Mouse (Mus musculus): ENCODE results near the gene Ing4.
"Not testable (repeated sequence)": the region's sequence is repeated elsewhere in the genome, so short reads cannot be mapped to it uniquely, and the experiment has no call there.

Gene Ing4

GRCm38 (mm10) chr6:125040221-125040620 is 661 bp downstream of the Ing4 start:
- DNase-seq (ENCODE audit: extremely low read depth, low read depth): no peak

DNA sequence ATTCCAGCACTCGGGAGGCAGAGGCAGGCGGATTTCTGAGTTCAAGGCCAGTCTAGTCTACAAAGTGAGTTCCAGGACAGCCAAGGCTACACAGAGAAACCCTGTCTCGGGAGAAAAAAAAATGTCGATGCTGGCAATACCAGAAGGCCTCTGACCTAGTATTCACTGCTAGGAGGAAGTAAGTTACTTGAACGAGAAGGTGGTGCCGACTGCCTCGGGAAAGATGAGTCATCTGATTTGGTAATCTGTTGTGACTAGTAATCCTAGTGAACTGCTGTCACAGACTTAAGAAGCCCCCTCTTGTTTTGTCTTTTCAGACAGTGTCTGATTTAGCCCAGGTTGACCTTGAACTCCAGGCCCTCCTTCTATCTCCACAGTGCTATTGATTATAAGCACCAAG is 1.5 kb downstream of the Ing4 start:
- DNase-seq (ENCODE audit: extremely low read depth, low read depth): peak; percentile 76

DNA sequence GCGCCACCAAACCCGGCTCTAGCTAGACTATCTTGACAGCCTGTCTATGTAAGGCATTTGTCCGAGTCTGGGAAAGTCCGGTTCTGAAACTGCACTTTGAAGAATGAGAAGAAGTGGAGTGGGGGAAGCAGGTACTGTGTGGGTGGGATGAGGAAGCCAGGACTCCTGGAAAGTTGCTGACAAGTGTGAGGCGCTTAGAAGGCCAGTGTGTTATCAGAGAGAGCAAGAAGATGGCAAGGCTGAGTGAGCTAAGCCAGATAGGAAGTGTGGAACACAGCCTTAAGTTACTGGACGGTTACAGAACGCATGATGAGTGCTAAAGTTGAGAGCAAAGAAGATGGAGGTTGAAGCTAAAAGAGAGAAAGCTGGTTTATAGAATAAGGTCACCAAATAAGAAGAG is 2.5 kb downstream of the Ing4 start:
- peak; percentile 70 for DNase-seq (ENCODE audit: extremely low read depth, low read depth)

DNA sequence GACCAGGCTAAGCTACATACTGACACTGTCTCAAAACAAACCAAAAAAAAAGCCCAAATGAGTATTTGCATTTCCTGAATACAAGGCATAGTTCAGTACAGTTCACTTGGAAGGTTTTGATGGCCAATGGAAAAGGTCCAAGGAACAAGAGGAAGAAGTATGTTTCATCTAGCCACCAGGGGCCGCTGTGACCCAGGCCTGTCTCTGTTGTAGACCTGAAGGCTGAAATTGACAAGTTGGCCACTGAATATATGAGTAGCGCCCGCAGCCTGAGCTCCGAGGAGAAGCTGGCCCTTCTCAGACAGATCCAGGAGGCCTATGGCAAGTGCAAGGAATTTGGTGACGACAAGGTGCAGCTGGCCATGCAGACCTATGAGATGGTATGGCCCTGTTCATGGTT is 7.1 kb downstream of the Ing4 start:
- DNase-seq (ENCODE audit: extremely low read depth, low read depth): peak; percentile 58

DNA sequence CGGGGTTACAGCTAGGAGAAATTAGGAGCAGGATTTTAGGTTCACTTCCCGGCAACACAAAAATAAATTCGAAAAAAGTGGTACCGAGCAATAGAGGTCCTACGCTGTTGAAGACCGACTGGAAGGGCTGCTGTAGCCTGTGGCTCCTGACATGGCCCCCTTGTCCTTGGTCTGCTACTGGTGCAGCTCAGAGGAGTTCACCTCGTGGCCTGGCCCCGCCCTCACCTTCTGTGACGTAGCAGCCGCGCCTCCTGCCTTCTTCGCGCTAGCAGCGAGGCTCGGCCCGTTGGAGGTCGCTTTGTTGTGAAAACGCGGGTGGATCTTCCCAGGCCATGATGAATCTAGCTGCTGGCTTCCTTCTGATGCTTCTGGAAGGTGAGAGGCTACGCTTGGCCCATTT is 10.1 kb downstream of the Ing4 start, which contains the start of gene Acrbp:
Gene Acrbp (plus strand): TSS at position 12 of the 400 bp plus-strand sequence.
- no peak for DNase-seq (ENCODE audit: extremely low read depth, low read depth)

DNA sequence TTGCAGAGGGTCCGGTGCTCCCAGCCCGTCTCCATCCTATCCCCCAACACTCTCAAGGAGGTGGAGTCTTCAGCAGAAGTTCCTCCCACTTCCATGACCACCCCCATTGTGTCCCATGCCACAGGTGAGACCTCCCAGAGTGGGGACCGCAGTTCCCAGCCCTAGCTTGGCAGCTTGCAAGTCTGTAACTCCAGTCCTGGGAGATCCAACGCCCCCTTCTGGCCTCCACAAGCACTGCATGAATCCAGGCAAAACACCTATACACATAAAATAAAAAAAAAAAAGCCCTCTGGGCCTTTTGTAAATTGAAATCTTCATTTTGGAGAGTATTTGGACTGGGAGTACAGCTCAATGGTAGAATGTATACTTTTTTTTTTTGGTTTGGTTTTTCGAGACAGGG is 11.7 kb downstream of the Ing4 start:
- DNase-seq (ENCODE audit: extremely low read depth, low read depth): no peak

- no peak for DNase-seq (ENCODE audit: extremely low read depth, low read depth)
These were observed 21.9 kb downstream of the Ing4 start for GRCm38 (mm10) chr6:125061493-125061892.

DNA sequence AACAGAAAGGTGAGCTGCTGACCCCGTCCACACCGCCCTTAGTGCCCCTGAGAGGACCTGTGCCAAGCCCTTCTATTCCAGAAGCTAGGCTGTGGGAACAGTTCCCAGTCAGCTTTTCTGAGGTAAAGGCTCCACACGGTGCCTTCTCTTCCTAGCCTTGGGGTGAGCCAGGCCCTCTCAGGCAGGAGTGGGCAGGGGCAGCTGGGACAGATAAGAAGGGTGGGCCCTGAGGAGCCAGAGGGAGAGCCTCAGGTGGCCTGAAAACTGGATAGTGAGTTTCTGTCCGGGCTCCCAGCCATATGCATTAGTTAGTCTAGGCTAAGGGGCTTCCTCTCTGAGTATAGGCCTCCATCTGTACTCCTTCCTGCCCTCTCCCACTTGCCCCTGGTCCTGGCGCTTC is 23.0 kb downstream of the Ing4 start:
- no peak for DNase-seq (ENCODE audit: extremely low read depth, low read depth)

DNA sequence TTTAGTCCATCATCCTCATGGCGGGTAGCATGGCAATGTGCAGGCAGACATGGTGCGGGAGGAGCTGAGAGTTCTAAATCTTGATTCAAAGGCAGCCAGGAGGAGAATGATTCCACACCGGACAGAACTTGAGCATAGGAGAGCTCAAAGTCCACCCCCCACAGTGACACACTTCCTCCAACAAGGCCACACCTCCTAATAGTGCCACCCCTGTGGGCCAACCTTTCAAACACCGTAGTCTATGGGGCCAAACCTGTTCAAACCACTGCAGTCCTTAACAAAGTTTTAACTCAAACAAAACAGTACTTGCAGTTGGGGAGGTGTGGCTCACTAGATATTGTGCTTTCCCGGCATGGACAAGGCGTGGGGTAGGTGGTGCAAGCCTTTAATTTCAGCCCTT is 24.3 kb downstream of the Ing4 start:
- DNase-seq (ENCODE audit: extremely low read depth, low read depth): no peak

DNA sequence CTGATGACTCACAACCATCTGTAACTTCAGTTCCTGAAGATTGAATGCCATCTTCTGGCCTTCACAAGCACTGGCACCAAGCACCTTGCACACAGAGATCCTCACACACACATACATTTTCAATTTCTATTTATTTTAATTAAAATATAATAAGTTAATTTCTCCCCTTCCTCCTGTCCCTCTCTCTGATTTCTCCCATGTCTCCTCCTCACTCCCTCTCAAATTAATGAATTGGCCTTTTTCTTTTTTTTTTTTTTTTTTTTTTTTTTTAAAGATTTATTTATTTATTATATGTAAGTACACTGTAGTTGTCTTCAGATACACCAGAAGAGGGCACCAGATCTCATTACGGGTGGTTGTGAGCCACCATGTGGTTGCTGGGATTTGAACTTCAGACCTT is 25.7 kb downstream of the Ing4 start:
- DNase-seq (ENCODE audit: extremely low read depth, low read depth): not testable (repeated sequence)

GRCm38 (mm10) chr6:125067571-125067995 is 28.0 kb downstream of the Ing4 start, which contains the start of gene Lpar5:
Gene Lpar5, plus strand, starts transcription at chr6:125067920.
- DNase-seq (ENCODE audit: extremely low read depth, low read depth): no peak

- peak; percentile 93 for DNase-seq (ENCODE audit: extremely low read depth, low read depth)
These were observed 31.8 kb downstream of the Ing4 start for GRCm38 (mm10) chr6:125071170-125071895.

DNA sequence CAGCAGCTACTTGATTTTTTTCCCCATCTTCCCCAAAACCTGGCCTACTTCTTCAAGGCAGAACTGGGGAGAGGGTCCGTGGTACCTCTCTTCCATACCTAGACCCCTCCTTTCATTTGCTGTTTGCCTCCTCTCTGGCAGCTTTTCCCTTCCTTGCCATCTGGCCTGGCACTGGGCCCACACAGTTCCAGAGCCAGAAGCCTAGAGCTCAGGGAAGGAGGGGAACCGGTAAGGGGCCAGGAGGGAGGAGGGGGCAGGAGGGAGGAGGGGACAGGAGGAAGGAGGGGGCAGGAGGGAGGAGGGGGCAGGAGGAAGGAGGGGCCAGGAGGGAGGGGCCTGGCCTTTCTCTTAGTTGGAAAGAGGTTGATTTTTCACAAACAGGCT is 32.3 kb downstream of the Ing4 start:
- DNase-seq (ENCODE audit: extremely low read depth, low read depth): no peak

DNA sequence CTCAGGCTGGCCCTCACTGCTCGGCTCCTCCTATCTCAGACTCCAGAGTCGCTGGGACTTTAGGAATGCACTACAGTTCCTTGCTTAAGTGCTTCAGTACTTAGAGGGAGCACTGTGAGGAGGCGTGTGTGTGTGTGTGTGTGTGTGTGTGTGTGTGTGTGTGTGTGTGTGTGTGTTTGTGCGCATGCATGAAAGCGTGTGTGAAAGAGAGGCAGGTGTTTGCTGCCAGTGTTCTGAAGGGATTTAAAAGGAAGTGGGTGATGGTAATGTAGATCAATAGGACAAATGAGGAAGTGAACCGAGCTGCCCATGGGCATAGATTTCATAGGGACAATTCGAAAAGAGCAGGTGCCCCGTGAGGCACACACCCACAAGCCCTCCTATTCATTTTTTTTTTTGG is 34.3 kb downstream of the Ing4 start:
- DNase-seq (ENCODE audit: extremely low read depth, low read depth): no peak

- DNase-seq (ENCODE audit: extremely low read depth, low read depth): no peak
These were observed 41.8 kb downstream of the Ing4 start for GRCm38 (mm10) chr6:125081394-125081793.

DNA sequence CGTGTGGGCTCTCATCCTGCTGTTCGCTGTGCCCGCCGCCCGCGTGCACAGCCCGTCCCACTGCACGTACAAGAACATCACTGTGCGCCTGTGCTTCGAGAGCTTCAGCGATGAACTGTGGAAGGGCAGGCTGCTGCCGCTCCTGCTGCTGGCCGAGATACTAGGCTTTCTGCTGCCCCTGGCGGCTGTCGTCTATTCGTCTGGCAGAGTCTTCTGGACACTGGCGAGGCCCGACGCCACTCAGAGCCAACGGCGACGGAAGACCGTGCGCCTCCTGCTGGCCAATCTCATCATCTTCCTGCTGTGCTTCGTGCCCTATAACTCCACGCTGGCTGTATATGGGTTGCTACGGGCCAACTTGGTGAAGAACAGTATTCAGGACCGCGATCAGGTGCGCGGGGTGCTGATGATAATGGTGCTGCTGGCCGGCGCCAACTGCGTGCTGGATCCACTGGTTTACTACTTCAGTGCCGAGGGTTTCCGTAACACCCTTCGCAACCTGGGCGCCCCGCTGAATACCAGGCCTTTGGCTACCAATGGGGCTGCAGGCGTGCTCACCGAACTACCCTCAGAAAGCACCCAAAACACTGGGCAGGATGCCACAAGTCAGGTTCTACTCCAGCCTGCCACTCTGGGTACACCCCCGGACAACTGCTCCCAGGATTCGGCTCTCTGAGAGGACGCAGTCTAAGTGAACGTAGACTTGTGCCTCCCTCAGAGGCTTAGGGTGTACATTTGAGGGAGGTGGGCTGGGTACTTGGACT is 42.4 kb downstream of the Ing4 start:
- no peak for DNase-seq (ENCODE audit: extremely low read depth, low read depth)

GRCm38 (mm10) chr6:125082801-125083386 is 43.3 kb downstream of the Ing4 start:
- DNase-seq (ENCODE audit: extremely low read depth, low read depth): no peak

GRCm38 (mm10) chr6:125084424-125084823 is 44.9 kb downstream of the Ing4 start:
- peak; percentile 65 for DNase-seq (ENCODE audit: extremely low read depth, low read depth)

GRCm38 (mm10) chr6:125087937-125088336 is 48.4 kb downstream of the Ing4 start:
- no peak for DNase-seq (ENCODE audit: extremely low read depth, low read depth)

DNA sequence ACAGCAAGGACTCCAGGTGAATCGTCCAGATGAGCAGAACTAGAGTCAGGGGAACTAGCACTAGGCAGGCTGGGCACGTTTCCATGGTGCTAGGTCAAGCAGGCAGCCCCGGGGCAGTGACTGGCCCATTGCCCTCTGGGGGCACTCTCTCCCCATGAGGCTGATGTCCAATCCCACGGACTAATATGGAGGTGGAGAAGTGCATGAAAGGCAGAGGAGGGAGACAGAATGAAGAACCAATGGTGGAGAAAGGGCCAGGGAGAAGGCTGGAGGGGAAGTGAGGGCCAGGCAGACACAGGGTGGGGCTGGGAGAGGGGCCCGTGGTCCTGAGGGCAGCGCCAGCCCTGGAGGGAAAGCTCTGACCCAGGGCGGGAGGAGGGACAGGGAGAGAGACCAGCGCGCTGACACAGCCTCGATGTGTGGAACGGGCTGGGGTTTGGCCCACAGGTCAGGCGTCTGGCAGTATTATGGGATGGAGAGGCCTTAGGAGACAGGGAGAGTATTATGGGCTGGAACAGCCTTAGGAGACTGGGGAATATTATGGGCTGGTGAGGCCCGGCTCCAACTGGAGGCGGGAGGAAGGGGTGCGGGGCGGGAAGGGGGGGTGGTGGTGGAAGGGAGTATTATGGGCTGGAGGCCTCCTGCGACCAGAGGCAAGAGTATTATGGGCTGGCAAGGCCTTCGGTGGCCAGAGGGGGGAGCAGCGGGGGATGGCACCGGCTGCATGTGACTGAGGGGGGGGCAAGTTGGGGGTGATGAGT is 49.2 kb downstream of the Ing4 start:
- no peak for DNase-seq (ENCODE audit: extremely low read depth, low read depth)

- DNase-seq (ENCODE audit: extremely low read depth, low read depth): peak; percentile 79
These were observed 50.2 kb downstream of the Ing4 start for GRCm38 (mm10) chr6:125089521-125090321.

All from MEL-GATA-1-ER (cell line).